12 mouse cellular contexts compared by ENCODE assay signal in genomic region chr7:44605436-44605835, GRCm38 (mm10). TPM values are rescaled to one million over a fixed set of nuclear protein-coding genes. Genes with fewer than 3 reads are reported as not detected.
"Had no signal": no experiment of that assay in that cellular context is flagged by ENCODE, and none has a peak within 500 bp of the region (broad histone marks: within the 10 kb centered on the region; RNA-seq: fewer than 3 reads in every experiment).

No protein-coding gene starts in this region.

- H3K4me2 ChIP-seq: limb, embryonic 15.5 days; liver, embryonic 12.5 days; lung, embryonic 15.5 days had no signal

- H3K9me3 ChIP-seq: kidney, embryonic 15.5 days; limb, embryonic 15.5 days; liver, embryonic 12.5 days; lung, embryonic 15.5 days; megakaryocyte, embryonic 14.5 days; midbrain, embryonic 15.5 days had no signal

- H3K4me1 ChIP-seq: liver, embryonic 12.5 days had no signal

- H3K4me3 ChIP-seq: limb, embryonic 15.5 days; liver, embryonic 12.5 days; lung, embryonic 15.5 days; megakaryocyte, embryonic 14.5 days had no signal

- H3K36me3 ChIP-seq: kidney, embryonic 15.5 days; limb, embryonic 15.5 days; liver, embryonic 12.5 days; lung, embryonic 15.5 days; midbrain, embryonic 15.5 days had no signal

- ATAC-seq: midbrain, embryonic 15.5 days had no signal

- H3K27ac ChIP-seq: kidney, embryonic 15.5 days; limb, embryonic 15.5 days; liver, embryonic 12.5 days; lung, embryonic 15.5 days; macrophage; midbrain, embryonic 15.5 days; stomach, postnatal 0 days had no signal

- H3K9ac ChIP-seq: kidney, embryonic 15.5 days; limb, embryonic 15.5 days; liver, embryonic 12.5 days; lung, embryonic 15.5 days had no signal

- DNase-seq: layer of hippocampus, postnatal 36 days; right cerebral cortex, postnatal 25 days; thymus, postnatal 4 days had no signal

RNA-seq across cellular contexts. Expression of gene Napsa, which starts 33.3 kb away (rescaled TPM):
- total RNA-seq: left cerebral cortex, adult 8-10 months had no signal
